9 mouse cellular contexts compared by ENCODE assay signal in genomic region chr10:83080275-83080741, GRCm38 (mm10).
DNase-seq lines count a peak whose midpoint lies in the region; ATAC-seq and TF ChIP-seq lines count a peak whose summit lies in the region.
"Had no signal": no experiment of that assay in that cellular context is flagged by ENCODE, and none has a peak within 500 bp of the region (broad histone marks: within the 10 kb centered on the region; RNA-seq: fewer than 3 reads in every experiment).

No protein-coding gene starts in this region.

- H3K36me3 ChIP-seq in forebrain, embryonic 11.5 days (ENCODE audit: control insufficient read depth, insufficient read depth, low read length) = no peaks in the 10 kb centered on the region
- H3K36me3 ChIP-seq in forebrain, postnatal 0 days (ENCODE audit: insufficient read depth) = no peaks in the 10 kb centered on the region
- no peaks in the 10 kb centered on the region for H3K36me3 ChIP-seq in hindbrain, embryonic 16.5 days (ENCODE audit: control insufficient read depth, insufficient read depth, low read length)

- H3K27me3 ChIP-seq in forebrain, embryonic 11.5 days (ENCODE audit: control insufficient read depth, insufficient read depth, low read length) = no peaks in the 10 kb centered on the region
- H3K27me3 ChIP-seq in forebrain, postnatal 0 days (ENCODE audit: insufficient read depth, low read length) = no peaks in the 10 kb centered on the region
- H3K27me3 ChIP-seq in hindbrain, embryonic 16.5 days (replicated peaks; ENCODE audit: control insufficient read depth, insufficient read depth, low read length) = no peaks in the 10 kb centered on the region

- 0 out of 2 replicates have a peak, but pooled peaks have one; percentile 39 for ATAC-seq in forebrain, embryonic 11.5 days (replicated peaks; ENCODE audit: low FRiP score)
- ATAC-seq in forebrain, postnatal 0 days = no peak; the same call in 1 of the 2 replicates
- peak; percentile 25; the same call in 1 of the 2 replicates for ATAC-seq in hindbrain, embryonic 16.5 days
- peak; percentile 26; the same call in 1 of the 2 replicates for ATAC-seq in megakaryocyte, adult 5-6 weeks (ENCODE audit: poor library complexity, severe bottlenecking)

- no peak overlapping the region for H3K4me3 ChIP-seq in forebrain, embryonic 11.5 days (ENCODE audit: low read depth, low read length)
- H3K4me3 ChIP-seq in forebrain, postnatal 0 days (ENCODE audit: low read depth, low read length) = no peak overlapping the region
- no peak overlapping the region for H3K4me3 ChIP-seq in hindbrain, embryonic 16.5 days (ENCODE audit: low read length)

- H3K9ac ChIP-seq in forebrain, embryonic 11.5 days (ENCODE audit: low read length) = no peak overlapping the region
- H3K9ac ChIP-seq in forebrain, postnatal 0 days = no peak overlapping the region
- H3K9ac ChIP-seq in hindbrain, embryonic 16.5 days (ENCODE audit: low read depth, low read length) = 0 out of 2 replicates have a peak overlapping the region, but pooled peaks have one; percentile 1

- no peak overlapping the region for H3K27ac ChIP-seq in forebrain, embryonic 11.5 days (ENCODE audit: low read depth, low read length)
- no peak overlapping the region for H3K27ac ChIP-seq in forebrain, postnatal 0 days (ENCODE audit: low read depth, low read length)
- H3K27ac ChIP-seq in hindbrain, embryonic 16.5 days (ENCODE audit: low read depth, low read length) = peak overlapping the region; percentile 21; the same call in 1 of the 2 replicates

- DNase-seq in forebrain, embryonic 11.5 days (ENCODE audit: low spot score) = no peak
- DNase-seq in forebrain, postnatal 0 days = no peak
- peak; percentile 44 for DNase-seq in c-Kit-positive CD71-positive TER-119-positive erythroid progenitor cells, embryonic 14.5 days (ENCODE audit: low spot score)
- DNase-seq in right cerebral cortex, postnatal 36 days (ENCODE audit: low spot score in 2 of 2) = no peak
- DNase-seq in cerebellum, adult 11-12 months = no peak
- DNase-seq in adrenal gland, adult 8-10 months = no peak
- DNase-seq: B cell, adult 2 months had no signal

- TF ChIP-seq CTCF in forebrain, postnatal 0 days (IDR thresholded peaks at IDR 0.05; ENCODE audit: low read depth) = no peak

- peaks cover 9% of the 10 kb centered on the region; the same call in 1 of the 2 replicates for H3K4me1 ChIP-seq in forebrain, embryonic 11.5 days (replicated peaks; ENCODE audit: control insufficient read depth, insufficient read depth, low read length)
- peaks cover 8% of the 10 kb centered on the region; the same call in 1 of the 2 replicates for H3K4me1 ChIP-seq in forebrain, postnatal 0 days (ENCODE audit: insufficient read depth)
- H3K4me1 ChIP-seq in hindbrain, embryonic 16.5 days (ENCODE audit: control insufficient read depth, insufficient read depth, low read depth, low read length) = peaks cover 23% of the 10 kb centered on the region

- 52% methylated on average over 12 of the region's 12 CpGs for WGBS in forebrain, embryonic 11.5 days
- 57% methylated on average over 12 of the region's 12 CpGs for WGBS in forebrain, postnatal 0 days
- WGBS in hindbrain, embryonic 16.5 days = 53% methylated on average over 12 of the region's 12 CpGs

- no peaks in the 10 kb centered on the region for H3K9me3 ChIP-seq in forebrain, embryonic 11.5 days (ENCODE audit: control insufficient read depth, low read length)
- no peaks in the 10 kb centered on the region for H3K9me3 ChIP-seq in forebrain, postnatal 0 days (ENCODE audit: low read length)
- no peaks in the 10 kb centered on the region for H3K9me3 ChIP-seq in hindbrain, embryonic 16.5 days (ENCODE audit: control insufficient read depth, low read length)

- H3K4me2 ChIP-seq in forebrain, embryonic 11.5 days (ENCODE audit: low read depth, low read length, severe bottlenecking) = no peak overlapping the region
- H3K4me2 ChIP-seq in forebrain, postnatal 0 days (ENCODE audit: low read depth) = no peak overlapping the region
- H3K4me2 ChIP-seq in hindbrain, embryonic 16.5 days (ENCODE audit: low read length) = no peak overlapping the region
